Mouse (Mus musculus) heart, adult 2 months (tissue): ENCODE results near the gene Nsun7. TPM values are rescaled to one million over a fixed set of nuclear protein-coding genes. Genes with fewer than 3 reads are reported as not detected.
A peak's percentile ranks its signal among the peaks of the same experiment; 100 is the strongest.

Experiments
- DNase-seq, 2 experiments: peaks; one replicate each; pipeline ENCODE4 v3.0.0; 2021
- H3K27ac ChIP-seq: fragments of 200-600 bp; 2 replicates; pipeline ENCODE4 v1.8.1; 2022
- H3K27me3 ChIP-seq: fragments of 200-500 bp; 2 replicates; pipeline ENCODE4 v1.6.1; 2012; ENCODE audit warnings: mild to moderate bottlenecking, low read length, inconsistent platforms, mixed read lengths; ENCODE audit not compliant: control insufficient read depth, insufficient read depth
- H3K36me3 ChIP-seq: fragments of 200-500 bp; 2 replicates; pipeline ENCODE4 v1.6.1; 2012; ENCODE audit warnings: low read length, inconsistent platforms; ENCODE audit not compliant: control insufficient read depth, insufficient read depth
- H3K4me1 ChIP-seq: fragments of 200-500 bp; 2 replicates; pipeline ENCODE4 v1.6.1; 2011; ENCODE audit warnings: low read length; ENCODE audit not compliant: control insufficient read depth, insufficient read depth
- H3K4me3 ChIP-seq: fragments of 200-600 bp; 2 replicates; pipeline ENCODE4 v1.8.1; 2022
- H3K79me2 ChIP-seq: fragments of 200-500 bp; replicated peaks from 2 replicates; pipeline ENCODE4 v1.6.1; 2012; ENCODE audit warnings: mild to moderate bottlenecking, inconsistent platforms, low read length, moderate library complexity, mixed read lengths; ENCODE audit not compliant: control insufficient read depth, insufficient read depth
- H3K9ac ChIP-seq: fragments of 200-500 bp; 2 replicates; pipeline ENCODE4 v1.6.1; 2012; ENCODE audit warnings: low read depth, mild to moderate bottlenecking, control low read depth, inconsistent platforms, low read length, mixed read lengths
- CTCF ChIP-seq: fragments of 200-600 bp; IDR thresholded peaks from 2 replicates; pipeline ENCODE4 v1.8.1; 2022; ENCODE audit warnings: antibody characterized with exemption, mild to moderate bottlenecking, moderate library complexity
- EP300 ChIP-seq: fragments of 200-500 bp; IDR thresholded peaks from 2 replicates; pipeline ENCODE4 v1.6.1; 2011; ENCODE audit warnings: low read depth, low read length, control low read depth; ENCODE audit not compliant: insufficient read depth
- POLR2A ChIP-seq: fragments of 200-500 bp; IDR thresholded peaks from 2 replicates; pipeline ENCODE4 v1.6.1; 2011; ENCODE audit warnings: mild to moderate bottlenecking, low read depth, low read length, control low read depth; ENCODE audit not compliant: insufficient read depth
- WGBS: fragments of 180-500 bp; shearing (Covaris S2); methylation state at CpG from one replicate; pipeline ENCODE4 v1.1.7; 2018; 5-methylcytosine and 5-hydroxymethylcytosine counted together
- intact Hi-C: fragments of 180-260 bp; cut with DNase I; formaldehyde crosslinking; loops from one replicate; pipeline ENCODE4 v1.15.1; 2025
- polyA plus RNA-seq: library from polyadenylated mRNA; depleted of rRNA; stranded (reverse); fragments of >200 nt; gene quantifications from 2 replicates; pipeline ENCODE4 v1.2.3, GENCODE M21; 2012
- total RNA-seq, 2 experiments: library from RNA; stranded (reverse); gene quantifications; 2 replicates each; pipeline ENCODE4 v1.2.3; 2021

Gene Nsun7
- total and polyA plus RNA-seq, 3 experiments, result 0.12 TPM; not detected in 2

DNA sequence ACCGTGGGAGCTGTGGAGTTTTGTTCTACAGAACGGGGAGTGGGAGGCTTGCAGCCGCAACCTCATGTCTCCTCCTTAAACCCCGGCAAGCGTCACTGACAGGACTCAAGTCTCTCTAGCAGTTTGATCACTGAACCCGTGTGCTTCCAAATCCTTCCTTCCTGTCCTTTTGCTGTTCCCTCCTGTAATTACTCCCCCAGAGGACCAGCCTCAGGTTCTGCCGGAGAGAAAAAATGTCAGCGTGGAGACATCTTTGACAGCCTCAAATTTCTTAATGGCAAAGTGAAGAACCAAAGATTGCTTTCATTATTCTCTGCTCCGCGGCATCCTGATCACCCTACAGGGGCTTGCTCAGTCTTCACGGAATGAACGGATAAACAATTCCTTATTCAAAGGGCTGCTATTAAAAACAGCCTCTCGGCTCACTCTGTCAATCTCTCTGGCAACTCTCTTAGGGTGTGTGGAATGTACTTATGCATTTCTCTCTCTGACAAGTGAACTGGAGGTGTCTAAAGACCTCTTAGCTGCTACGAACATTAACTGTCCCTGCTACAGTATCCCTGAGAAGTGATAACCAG is 60.2 kb downstream of the Nsun7 start:
- peaks cover 6% of the 10 kb centered on the region; the same call in 1 of the 2 replicates for H3K4me1 ChIP-seq
- TF ChIP-seq EP300 (no peak), POLR2A (no peak), CTCF (no peak)
- H3K79me2 ChIP-seq, result no peaks in the 10 kb centered on the region
- no peaks in the 10 kb centered on the region for H3K27me3 ChIP-seq
- intact Hi-C loops, result loop anchor here (5.0 kb wide), 1 partner anchor 47 kb away; no protein-coding TSS in a partner anchor
- H3K27ac ChIP-seq, result no peak overlapping the region
- no peaks in the 10 kb centered on the region for H3K36me3 ChIP-seq
- no peak overlapping the region for H3K4me3 ChIP-seq
- H3K9ac ChIP-seq, result no peak overlapping the region
- DNase-seq, result no peak
- WGBS, result 48% methylated on average over 14 of the region's 14 CpGs

DNA sequence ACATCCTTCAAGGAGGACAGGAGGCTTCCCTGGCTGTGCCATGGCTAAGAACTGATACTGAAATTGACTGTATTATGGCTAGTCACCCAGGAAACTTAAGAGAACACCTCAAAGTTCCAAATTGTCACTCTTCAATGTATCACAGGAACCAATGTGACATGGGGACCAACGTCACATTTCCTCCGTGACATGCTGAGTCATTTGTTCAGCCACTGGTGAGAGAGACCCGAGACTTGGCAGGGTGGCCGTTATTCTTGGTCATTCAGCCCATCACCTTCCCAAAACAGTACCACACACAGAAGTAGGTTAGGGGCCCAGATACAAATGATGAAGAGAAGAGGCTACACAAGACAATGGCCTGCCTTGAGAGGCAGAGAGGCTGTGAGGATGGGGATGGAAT is 63.4 kb downstream of the Nsun7 start:
- peak in 1 of 2 experiments; percentile 13 for DNase-seq
- WGBS, result 28% methylated on average over 4 of the region's 4 CpGs
- no peaks in the 10 kb centered on the region for H3K79me2 ChIP-seq
- H3K4me1 ChIP-seq, result peaks cover 9% of the 10 kb centered on the region; the same call in 1 of the 2 replicates
- H3K9ac ChIP-seq, result peak overlapping the region; percentile 40
- no peaks in the 10 kb centered on the region for H3K36me3 ChIP-seq
- intact Hi-C loops, result loop anchor here (5.0 kb wide), 1 partner anchor 44 kb away; no protein-coding TSS in a partner anchor
- H3K27ac ChIP-seq, result peak overlapping the region; percentile 86
- peak overlapping the region; percentile 37; the same call in 1 of the 2 replicates for H3K4me3 ChIP-seq
- no peaks in the 10 kb centered on the region for H3K27me3 ChIP-seq
- no peak for TF ChIP-seq CTCF
- TF ChIP-seq EP300, result no peak
- TF ChIP-seq POLR2A, result no peak

DNA sequence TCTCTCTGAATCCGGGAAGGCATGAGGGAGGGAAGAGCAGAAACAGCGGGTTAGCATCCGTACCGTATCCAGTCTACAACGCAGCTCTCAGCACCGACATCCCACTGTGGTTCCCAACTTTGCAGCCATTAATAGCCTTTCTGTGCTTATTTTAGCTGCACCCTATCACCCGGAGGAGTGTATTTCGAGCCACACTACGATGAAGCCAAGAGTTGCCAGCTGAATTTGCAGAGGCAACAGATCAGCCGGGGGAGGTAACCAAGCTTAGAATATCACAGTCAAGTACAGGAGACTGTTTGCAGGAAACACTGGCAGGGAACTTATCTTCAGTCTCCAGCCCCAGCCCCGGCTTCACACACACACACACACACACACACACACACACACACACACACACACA is 63.9 kb downstream of the Nsun7 start:
- WGBS, result 17% methylated on average over 11 of the region's 11 CpGs
- H3K9ac ChIP-seq, result peak overlapping the region; percentile 40

DNA sequence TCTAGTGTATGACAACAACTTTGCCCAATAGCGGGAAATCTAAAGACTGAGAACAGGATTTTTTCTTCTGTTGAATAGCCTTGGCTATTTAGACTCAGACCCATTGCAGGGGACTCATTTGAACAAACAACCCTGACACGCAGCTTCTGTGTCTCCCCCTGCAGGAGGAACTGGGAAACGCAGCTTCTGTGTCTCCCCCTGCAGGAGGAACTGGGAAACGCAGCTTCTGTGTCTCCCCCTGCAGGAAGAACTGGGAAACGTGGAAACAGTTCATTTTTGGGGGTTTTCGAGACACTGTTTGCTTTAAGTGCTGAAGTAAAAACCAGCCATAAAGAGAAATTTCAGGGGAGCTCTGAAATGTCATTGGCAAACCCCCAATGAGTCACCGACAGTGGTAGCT is 66.7 kb downstream of the Nsun7 start:
- Histone ChIP-seq H3K9ac (no peak overlapping the region), H3K4me3 (no peak overlapping the region), H3K27ac (no peak overlapping the region), H3K79me2 (no peaks in the 10 kb centered on the region), H3K36me3 (no peaks in the 10 kb centered on the region), H3K4me1 (peaks cover 9% of the 10 kb centered on the region; the same call in 1 of the 2 replicates), H3K27me3 (no peaks in the 10 kb centered on the region)
- 73% methylated on average over 7 of the region's 7 CpGs for WGBS
- intact Hi-C loops, result loop anchor here (2.0 kb wide), 1 partner anchor 64 kb away; no protein-coding TSS in a partner anchor
- DNase-seq, result no peak
- TF ChIP-seq EP300, result no peak
- TF ChIP-seq POLR2A, result no peak
- peak; percentile 92 for TF ChIP-seq CTCF

More for the DNA sequence above, 63.9 kb downstream of the Nsun7 start:
- Histone ChIP-seq H3K27me3 (no peaks in the 10 kb centered on the region), H3K27ac (peak overlapping the region; percentile 86), H3K79me2 (no peaks in the 10 kb centered on the region), H3K4me3 (peak overlapping the region; percentile 37; the same call in 1 of the 2 replicates), H3K4me1 (peaks cover 9% of the 10 kb centered on the region; the same call in 1 of the 2 replicates), H3K36me3 (no peaks in the 10 kb centered on the region)
- TF ChIP-seq CTCF, result no peak
- peak; percentile 45; the same call in 1 of the 2 replicates for TF ChIP-seq POLR2A
- 0 out of 2 replicates have a peak, but pooled peaks have one; percentile 15 for TF ChIP-seq EP300
- DNase-seq, result peak; percentile 31 to 68
- intact Hi-C loops, result loop anchor here (5.0 kb wide), 1 partner anchor 44 kb away; no protein-coding TSS in a partner anchor

DNA sequence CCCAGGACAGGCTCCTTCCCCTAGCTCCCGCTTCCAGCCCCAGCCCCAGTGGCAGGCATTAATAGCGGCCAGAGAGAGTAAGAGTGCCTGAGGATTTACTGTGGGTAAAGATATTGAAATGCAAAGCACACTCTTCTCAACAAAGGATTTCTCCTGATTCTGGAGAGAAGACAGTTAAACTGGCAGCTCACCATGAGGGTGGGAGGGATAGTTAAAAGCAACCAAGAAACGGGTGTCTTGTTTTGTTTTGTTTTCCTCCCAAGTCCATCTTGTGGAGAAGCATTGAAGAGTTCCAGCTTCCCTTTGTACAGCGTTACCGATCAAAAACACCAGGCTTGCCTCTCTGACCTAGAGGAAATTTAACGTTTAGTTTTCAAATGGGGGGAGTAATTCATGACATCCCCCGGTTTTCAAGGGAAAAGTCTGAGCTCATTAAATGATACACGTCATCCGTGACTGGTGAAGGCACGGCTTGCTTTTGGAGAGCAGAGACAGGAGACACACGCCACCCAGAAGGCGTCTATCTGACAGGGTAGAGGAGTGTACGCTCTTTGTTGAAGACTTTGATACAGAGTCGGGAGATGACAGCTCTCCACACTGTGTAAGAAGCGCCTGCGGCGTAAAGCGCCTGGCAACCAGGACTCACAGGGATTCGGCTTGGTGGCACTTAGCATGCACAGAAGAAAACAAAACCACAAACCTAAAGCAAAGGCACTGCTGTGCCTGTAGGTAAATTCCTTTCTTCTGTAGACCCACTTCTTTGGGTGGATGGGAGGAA is 68.4 kb downstream of the Nsun7 start:
- intact Hi-C loops, result loop anchor here (2.0 kb wide), 1 partner anchor 65 kb away; no protein-coding TSS in a partner anchor
- DNase-seq, result no peak
- H3K9ac ChIP-seq, result no peak overlapping the region
- no peaks in the 10 kb centered on the region for H3K27me3 ChIP-seq
- 58% methylated on average over 19 of the region's 19 CpGs for WGBS
- H3K4me1 ChIP-seq, result peaks cover 7% of the 10 kb centered on the region; the same call in 1 of the 2 replicates
- no peak overlapping the region for H3K4me3 ChIP-seq
- H3K36me3 ChIP-seq, result no peaks in the 10 kb centered on the region
- no peak overlapping the region for H3K27ac ChIP-seq
- H3K79me2 ChIP-seq, result no peaks in the 10 kb centered on the region
- TF ChIP-seq CTCF (no peak), EP300 (no peak), POLR2A (no peak)
